Comparison of ENCODE assay signal across 14 mouse cellular contexts in genomic region chr5:19158191-19158590, GRCm38 (mm10).
DNase-seq lines count a peak whose midpoint lies in the region; TF ChIP-seq lines count a peak whose summit lies in the region.
"Had no signal": no experiment of that assay in that cellular context is flagged by ENCODE, and none has a peak within 500 bp of the region (broad histone marks: within the 10 kb centered on the region; RNA-seq: fewer than 3 reads in every experiment).

No protein-coding gene starts in this region.

- no peak for TF ChIP-seq CTCF in gastrocnemius, adult 2 months (IDR thresholded peaks at IDR 0.05)

- no peak overlapping the region for H3K27ac ChIP-seq in gastrocnemius, adult 2 months
- H3K27ac ChIP-seq: embryonic facial prominence, embryonic 15.5 days; hindbrain, embryonic 15.5 days; limb, embryonic 13.5 days; midbrain, embryonic 12.5 days had no signal

- no peak overlapping the region for H3K4me3 ChIP-seq in gastrocnemius, adult 2 months
- H3K4me3 ChIP-seq: embryonic facial prominence, embryonic 15.5 days; hindbrain, embryonic 15.5 days; limb, embryonic 13.5 days; midbrain, embryonic 12.5 days had no signal

- DNase-seq in gastrocnemius, postnatal 14 days: peak; percentile 11
- no peak for DNase-seq in gastrocnemius, adult 2 months
- DNase-seq in right cerebral cortex, adult 2 months (ENCODE audit: low spot score in 2 of 2): peak; percentile 21
- no peak for DNase-seq in right cerebral cortex, postnatal 25 days
- peak; percentile 29 for DNase-seq in layer of hippocampus, adult 9-10 months (ENCODE audit: low spot score)
- no peak for DNase-seq in ovary, adult 18-20 months (ENCODE audit: low spot score)
- no peak for DNase-seq in kidney, postnatal 14 days
- DNase-seq: adrenal gland, postnatal 25 days; gastrocnemius, postnatal 36 days; kidney, postnatal 10 days had no signal

- intact Hi-C loops in gastrocnemius, postnatal 14 days (cut with DNase I; ENCODE audit: low total_unique reads): no loop called here
- intact Hi-C loops in gastrocnemius, adult 2 months (cut with DNase I): no loop called here

Comparison
In these comparisons a context has a peak if more than half of its experiments do, and no peak if none do; other contexts are left out.
1. DNase-seq: peak in gastrocnemius, postnatal 14 days (single experiment), right cerebral cortex, adult 2 months (2 of 2) and layer of hippocampus, adult 9-10 months (single experiment); none in gastrocnemius, adult 2 months (single experiment), right cerebral cortex, postnatal 25 days (single experiment), ovary, adult 18-20 months (single experiment) and kidney, postnatal 14 days (single experiment).